Mouse (Mus musculus): ENCODE data around the gene Mup12. TPM values are rescaled to one million over a fixed set of nuclear protein-coding genes. Genes with fewer than 3 reads are reported as not detected.
"Not testable (repeated sequence)": the region's sequence is repeated elsewhere in the genome, so short reads cannot be mapped to it uniquely, and the experiment has no call there.

The Mup12 gene
- not detected in 2 replicates for polyA plus RNA-seq (2015; fragmentation: Nextera tagmentation; extraction: Ambion mirVana)

GRCm38 (mm10) chr4:60741226-60741625 is at the start of gene Mup12:
TSS of gene Mup12 (minus strand) at chr4:60741326.
- H3K9me3 ChIP-seq; ATAC-seq (ENCODE audit: low FRiP score, low read depth); H3K4me3 ChIP-seq; H3K36me3 ChIP-seq; H3K9ac ChIP-seq; H3K27me3 ChIP-seq; H3K27ac ChIP-seq (replicated peaks); H3K4me1 ChIP-seq (replicated peaks); H3K4me2 ChIP-seq: not testable (repeated sequence)
- 96% methylated on average over 3 of the region's 4 CpGs for WGBS

Other genes starting within 250 kb of the Mup12 start
- not detected in 2 replicates for gene Mup1, start 239.4 kb downstream of the Mup12 start, polyA plus RNA-seq (2015; fragmentation: Nextera tagmentation; extraction: Ambion mirVana)
- not detected in 2 replicates for gene Mup10, start 159.1 kb downstream of the Mup12 start, polyA plus RNA-seq (2015; fragmentation: Nextera tagmentation; extraction: Ambion mirVana)
- gene Mup11, start 78.9 kb downstream of the Mup12 start, polyA plus RNA-seq (2015; fragmentation: Nextera tagmentation; extraction: Ambion mirVana): not detected in 2 replicates
- gene Mup22, start 80.1 kb upstream of the Mup12 start, polyA plus RNA-seq (2015; fragmentation: Nextera tagmentation; extraction: Ambion mirVana): not detected in 2 replicates

Data from hindbrain, embryonic 15.5 days (tissue).